Mouse (Mus musculus): Measurements from ENCODE around the gene Ephb2. TPM values are rescaled to one million over a fixed set of nuclear protein-coding genes. Genes with fewer than 3 reads are reported as not detected.

The Ephb2 gene
- total RNA-seq, 2 experiments from 2014 or later = 55.1 to 57.0 TPM

GRCm38 (mm10) chr4:136733217-136733865, 102.4 kb downstream of the Ephb2 start:
- DNase-seq (ENCODE audit: low spot score in 2 of 2) = no peak

GRCm38 (mm10) chr4:136732536-136733121, 103.2 kb downstream of the Ephb2 start:
- no peak for DNase-seq (ENCODE audit: low spot score in 2 of 2)

- no peak for DNase-seq (ENCODE audit: low spot score in 2 of 2)
Observed at GRCm38 (mm10) chr4:136731761-136732160, 104.0 kb downstream of the Ephb2 start.

GRCm38 (mm10) chr4:136731008-136731609, 104.7 kb downstream of the Ephb2 start:
- DNase-seq (ENCODE audit: low spot score in 2 of 2) = peak in 1 of 2 experiments; percentile 60

- DNase-seq (ENCODE audit: low spot score in 2 of 2) = no peak
Observed at GRCm38 (mm10) chr4:136730501-136730900, 105.3 kb downstream of the Ephb2 start.

- DNase-seq (ENCODE audit: low spot score in 2 of 2) = no peak
Observed at GRCm38 (mm10) chr4:136729574-136729973, 106.2 kb downstream of the Ephb2 start.

GRCm38 (mm10) chr4:136726941-136727340, 108.8 kb downstream of the Ephb2 start:
- DNase-seq (ENCODE audit: low spot score in 2 of 2) = no peak

- DNase-seq (ENCODE audit: low spot score in 2 of 2) = no peak
Observed at GRCm38 (mm10) chr4:136724731-136725130, 111.1 kb downstream of the Ephb2 start.

GRCm38 (mm10) chr4:136722361-136723082, 113.3 kb downstream of the Ephb2 start:
- DNase-seq (ENCODE audit: low spot score in 2 of 2) = no peak

- no peak for DNase-seq (ENCODE audit: low spot score in 2 of 2)
Observed at GRCm38 (mm10) chr4:136721937-136722336, 113.9 kb downstream of the Ephb2 start.

- no peak for DNase-seq (ENCODE audit: low spot score in 2 of 2)
Observed at GRCm38 (mm10) chr4:136720025-136720424, 115.8 kb downstream of the Ephb2 start.

GRCm38 (mm10) chr4:136718193-136718986, 117.4 kb downstream of the Ephb2 start:
- DNase-seq (ENCODE audit: low spot score in 2 of 2) = no peak

- peak; percentile 72 to 79 for DNase-seq (ENCODE audit: low spot score in 2 of 2)
Observed at GRCm38 (mm10) chr4:136716561-136716972, 119.2 kb downstream of the Ephb2 start.

- DNase-seq (ENCODE audit: low spot score in 2 of 2) = no peak
Observed at GRCm38 (mm10) chr4:136714530-136714929, 121.3 kb downstream of the Ephb2 start.

GRCm38 (mm10) chr4:136713889-136714288, 121.9 kb downstream of the Ephb2 start:
- peak in 1 of 2 experiments; percentile 8 for DNase-seq (ENCODE audit: low spot score in 2 of 2)

- DNase-seq (ENCODE audit: low spot score in 2 of 2) = peak in 1 of 2 experiments; percentile 8
Observed at GRCm38 (mm10) chr4:136713431-136713830, 122.4 kb downstream of the Ephb2 start.

GRCm38 (mm10) chr4:136711985-136712768, 123.6 kb downstream of the Ephb2 start:
- DNase-seq (ENCODE audit: low spot score in 2 of 2) = no peak

GRCm38 (mm10) chr4:136710345-136710744, 125.4 kb downstream of the Ephb2 start:
- no peak for DNase-seq (ENCODE audit: low spot score in 2 of 2)

GRCm38 (mm10) chr4:136708956-136709355, 126.8 kb downstream of the Ephb2 start:
- no peak for DNase-seq (ENCODE audit: low spot score in 2 of 2)

- DNase-seq (ENCODE audit: low spot score in 2 of 2) = no peak
Observed at GRCm38 (mm10) chr4:136706696-136707095, 129.1 kb downstream of the Ephb2 start.
